Mouse (Mus musculus) natural killer cell, adult 2 months (primary cell): ENCODE measurements around the gene Tmem254a.
"Not testable (repeated sequence)": the region's sequence is repeated elsewhere in the genome, so short reads cannot be mapped to it uniquely, and the experiment has no call there.

Experiments used
- DNase-seq, 2 experiments: peaks; one replicate each; pipeline ENCODE4 v3.0.0; 2022; ENCODE audit warnings: low spot score in 2 of 2

Gene Tmem254a

DNA sequence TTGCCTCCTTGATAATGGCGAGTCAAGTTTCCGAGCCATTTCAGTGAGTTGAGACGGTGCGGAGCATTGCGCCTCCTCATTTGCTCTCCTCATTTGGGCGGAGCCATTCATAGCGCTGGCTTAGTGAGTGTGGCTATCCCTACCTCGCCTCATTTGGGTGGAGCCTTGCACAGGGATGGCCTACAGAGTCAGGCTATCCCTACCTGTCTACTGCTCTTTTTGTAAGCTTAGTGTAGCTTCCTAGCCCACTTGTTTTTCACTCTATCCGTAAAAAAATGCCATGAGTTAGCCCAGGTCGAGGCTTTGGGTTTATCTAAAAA is at the start of gene Tmem254a:
Gene Tmem254a (minus strand): TSS at position 111 of the 320 bp plus-strand sequence.
- not testable (repeated sequence) for DNase-seq

DNA sequence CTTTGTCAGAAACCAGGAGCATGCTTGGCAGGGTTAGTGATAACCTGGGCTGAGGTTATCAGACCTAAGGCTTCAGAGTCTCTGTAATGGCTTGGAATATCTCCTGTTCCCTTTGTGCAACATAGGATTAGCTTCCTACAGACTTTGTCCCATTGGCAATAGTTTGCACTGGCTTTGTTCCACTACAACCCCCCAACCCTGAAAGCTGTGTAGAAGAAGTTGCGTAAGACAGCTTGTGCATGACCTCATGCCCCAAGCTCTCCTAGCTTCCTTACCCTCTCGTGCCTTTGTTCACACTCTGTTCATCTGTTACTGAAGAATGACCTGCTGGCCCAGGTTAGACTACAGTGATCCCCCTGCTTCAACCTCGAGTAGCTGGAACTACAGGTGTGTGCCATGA is 30.4 kb upstream of the Tmem254a start:
- DNase-seq, result not testable (repeated sequence)

DNA sequence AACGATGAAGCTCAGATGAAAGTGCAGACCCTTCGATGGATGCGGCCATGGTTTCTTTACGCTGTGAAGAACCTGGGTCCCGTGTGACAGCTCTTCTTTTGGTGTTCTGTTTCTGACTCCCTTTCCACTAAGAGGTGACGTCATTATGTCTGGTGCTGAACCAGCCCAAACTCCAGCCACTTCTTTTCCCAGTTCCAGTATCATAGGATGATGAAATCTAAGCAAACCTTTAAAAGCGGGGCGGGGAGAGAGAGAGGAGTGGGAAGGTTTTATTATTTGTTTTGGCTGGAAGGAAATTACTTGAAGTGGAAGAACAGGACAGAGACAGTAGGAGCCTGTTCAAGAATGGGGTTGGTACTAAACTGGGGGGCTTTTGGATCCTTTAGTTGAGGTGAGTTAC is 10.5 kb upstream of the Tmem254a start, which contains the start of gene Cphx1:
Gene Cphx1 (plus strand): TSS at position 301 of the 400 bp plus-strand sequence.
- not testable (repeated sequence) for DNase-seq

DNA sequence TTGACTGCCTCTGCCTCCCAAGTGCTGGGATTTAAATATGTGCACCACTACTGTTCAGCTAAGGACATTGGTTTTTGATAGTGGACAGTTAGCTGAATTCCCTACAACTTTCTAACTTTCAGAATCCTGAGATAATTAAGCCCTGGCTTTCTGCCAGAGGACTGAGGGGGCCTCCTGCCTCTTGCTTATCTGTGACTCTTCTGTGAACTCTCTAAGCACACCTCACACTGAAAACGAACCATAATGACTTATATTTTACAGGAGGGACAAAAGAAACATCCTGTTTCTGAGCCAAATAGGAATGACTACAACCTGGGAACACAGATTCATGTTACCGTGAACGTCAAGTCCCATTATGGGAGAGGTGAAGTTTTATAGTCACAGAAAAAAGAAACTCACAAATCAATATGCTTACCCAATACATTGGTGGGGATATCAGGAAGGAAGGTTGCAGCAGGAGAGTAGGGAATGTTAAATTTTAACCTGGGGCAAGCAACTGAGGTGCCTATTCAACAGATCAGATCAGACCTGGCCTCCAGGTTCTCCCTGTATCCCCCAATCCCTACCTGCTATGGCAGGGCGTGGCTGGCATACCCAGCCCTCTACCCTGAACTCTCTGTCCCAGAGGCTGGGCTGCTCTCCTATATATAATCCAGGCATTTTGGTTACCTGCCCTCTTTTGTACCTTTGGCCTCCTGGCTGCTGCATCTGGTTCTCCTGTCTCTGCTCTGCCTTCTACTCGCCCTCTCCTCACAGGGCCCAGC is 9.6 kb upstream of the Tmem254a start:
- not testable (repeated sequence) for DNase-seq

DNA sequence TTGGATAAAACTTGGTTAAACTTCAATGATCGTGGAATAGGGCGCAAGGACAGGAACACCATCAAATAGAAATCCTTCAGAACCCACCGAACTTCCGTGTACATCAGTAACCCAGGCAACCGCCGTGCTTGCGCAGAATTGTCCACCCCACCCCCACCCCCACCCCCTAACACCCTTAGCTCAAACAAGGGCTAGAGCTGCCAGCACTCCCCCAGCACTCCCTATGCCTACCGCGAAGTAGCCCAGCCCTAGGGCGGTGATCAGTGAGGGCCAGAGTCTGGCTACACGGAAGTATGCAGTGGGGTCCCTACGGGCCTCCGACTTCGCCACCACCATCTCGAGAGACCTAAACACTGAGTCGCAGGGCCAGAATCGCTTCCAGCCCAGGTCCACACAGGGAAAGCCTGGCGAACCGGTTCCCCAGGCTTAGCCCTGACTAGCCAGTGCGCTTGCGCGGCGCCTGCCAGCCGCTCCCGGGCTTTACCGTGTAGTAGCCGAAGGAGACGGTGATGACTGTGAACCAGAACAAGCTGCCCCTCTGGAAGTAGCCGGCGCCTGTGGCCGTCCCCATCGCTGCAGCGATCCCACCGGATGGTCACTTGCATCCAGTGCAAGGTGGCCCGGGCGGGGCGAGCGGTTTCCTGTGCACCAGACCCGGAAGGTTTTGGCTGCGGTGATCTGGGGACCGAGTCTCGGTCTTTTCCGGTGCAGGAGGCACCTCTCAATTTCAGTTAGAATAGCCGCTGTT is 484 bp downstream of the Tmem254a start:
- DNase-seq, result not testable (repeated sequence)

DNA sequence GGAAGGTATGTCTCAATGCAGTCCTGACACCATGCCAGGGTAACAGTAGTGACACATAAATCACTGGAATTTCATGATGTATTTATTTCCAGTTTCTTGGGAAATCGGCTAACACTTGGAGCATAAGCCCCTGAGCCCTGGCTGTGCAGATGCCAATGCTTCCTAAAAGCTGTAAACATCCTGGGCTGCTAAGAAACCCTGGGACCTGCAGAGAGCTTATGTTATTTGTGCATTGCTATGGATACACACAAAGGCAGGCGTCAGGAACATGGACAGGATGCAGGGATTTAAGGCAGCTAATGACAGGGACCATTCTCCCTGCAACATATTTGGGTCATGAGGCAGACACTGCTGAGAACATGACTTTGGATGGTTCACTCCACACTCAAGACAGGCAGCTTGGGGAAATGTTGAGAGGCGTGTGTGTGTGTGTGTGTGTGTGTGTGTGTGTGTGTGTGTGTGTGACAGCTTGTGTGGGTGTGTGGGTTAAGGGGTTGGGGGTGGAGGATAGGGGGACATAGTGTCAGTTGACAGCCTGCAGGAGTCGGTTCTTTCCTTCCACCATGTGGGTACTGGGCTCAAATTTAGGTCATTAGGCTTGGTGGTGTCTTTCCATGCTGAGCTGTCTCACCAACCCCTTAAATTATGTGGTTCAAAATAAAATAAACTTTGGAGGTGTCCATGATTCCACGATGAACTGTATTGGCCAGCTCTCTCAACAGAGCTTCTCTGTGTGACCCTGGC is 8.9 kb downstream of the Tmem254a start:
- not testable (repeated sequence) for DNase-seq

DNA sequence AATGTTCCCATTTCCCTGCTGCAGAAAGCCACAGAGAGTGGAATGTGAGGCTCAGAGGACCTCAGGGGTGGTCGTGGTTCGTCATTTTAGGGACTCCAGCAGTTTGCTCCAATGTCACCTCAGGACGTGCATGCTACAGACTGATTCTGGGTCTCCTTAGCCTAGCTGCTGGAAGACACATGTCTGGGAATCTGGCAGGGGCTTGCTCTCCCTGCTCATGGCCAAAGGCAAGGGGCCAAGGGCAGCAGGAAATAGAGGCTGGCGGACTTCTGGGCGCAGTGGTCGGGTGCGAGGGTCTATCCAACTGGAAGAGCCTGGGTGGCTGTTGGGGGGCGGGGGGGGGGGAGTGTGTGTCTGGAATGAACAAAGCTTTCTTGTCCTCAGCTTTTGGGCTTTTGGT is 18.5 kb downstream of the Tmem254a start:
- not testable (repeated sequence) for DNase-seq

DNA sequence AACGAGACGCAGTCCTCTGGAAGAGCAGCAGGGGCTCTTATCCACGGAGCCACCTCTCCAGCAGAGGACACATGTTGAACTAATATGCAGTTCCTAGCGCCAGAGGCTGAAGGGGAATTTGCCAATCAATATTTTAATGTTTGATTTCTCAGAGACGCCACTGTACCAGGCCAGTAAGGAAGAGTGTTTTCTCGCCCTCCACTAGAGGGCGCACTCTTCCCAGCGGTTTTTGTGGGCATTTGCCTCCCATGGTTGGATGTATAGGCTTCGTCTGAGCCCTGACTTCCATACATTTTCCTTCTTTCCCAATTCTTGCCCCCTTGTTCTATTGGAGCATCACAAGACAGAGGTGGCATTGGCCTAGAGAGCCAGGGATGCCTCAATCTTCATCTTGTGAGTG is 20.2 kb downstream of the Tmem254a start:
- DNase-seq, result not testable (repeated sequence)

DNA sequence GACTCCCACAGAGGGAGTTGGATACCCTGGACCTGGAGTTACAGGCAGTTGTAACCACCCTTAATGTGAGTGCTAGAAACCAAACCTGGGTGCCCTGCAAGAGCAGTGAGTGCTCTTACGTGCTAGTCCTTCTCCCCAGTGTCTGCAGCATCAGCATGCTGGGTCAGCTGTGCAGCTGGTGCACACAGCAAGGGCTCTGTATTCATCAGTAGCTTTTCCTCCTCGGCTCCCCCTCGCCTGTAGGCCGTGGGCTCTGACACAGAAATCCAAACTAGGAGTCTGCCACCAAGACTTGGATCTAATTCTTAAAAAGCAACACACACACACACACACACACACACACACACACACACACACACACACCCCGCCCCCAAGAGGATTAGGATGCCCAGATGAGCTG is 22.2 kb downstream of the Tmem254a start:
- DNase-seq, result not testable (repeated sequence)

DNA sequence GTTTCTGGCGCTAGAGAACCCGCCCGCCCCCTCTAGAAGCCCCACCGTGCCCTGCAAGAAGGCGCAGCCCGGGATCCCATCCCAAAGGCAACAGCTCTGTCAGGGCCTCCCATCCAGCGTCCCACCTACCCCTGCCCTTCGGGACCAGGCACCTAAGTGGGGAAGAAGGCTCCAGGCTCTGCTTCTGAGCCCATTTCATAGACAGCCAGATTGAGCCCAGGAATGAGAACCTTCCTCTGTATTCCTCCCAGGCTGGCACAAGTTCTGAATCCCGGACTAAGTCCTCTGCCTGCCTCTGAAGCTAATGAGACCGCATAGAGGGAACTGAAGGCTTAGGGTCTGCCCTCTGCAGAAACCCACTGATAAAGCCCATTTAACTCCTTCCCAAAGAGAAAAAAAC is 24.5 kb downstream of the Tmem254a start, which contains the start of gene Plac9a:
Gene Plac9a (minus strand): TSS at position 101 of the 400 bp plus-strand sequence.
- not testable (repeated sequence) for DNase-seq

DNA sequence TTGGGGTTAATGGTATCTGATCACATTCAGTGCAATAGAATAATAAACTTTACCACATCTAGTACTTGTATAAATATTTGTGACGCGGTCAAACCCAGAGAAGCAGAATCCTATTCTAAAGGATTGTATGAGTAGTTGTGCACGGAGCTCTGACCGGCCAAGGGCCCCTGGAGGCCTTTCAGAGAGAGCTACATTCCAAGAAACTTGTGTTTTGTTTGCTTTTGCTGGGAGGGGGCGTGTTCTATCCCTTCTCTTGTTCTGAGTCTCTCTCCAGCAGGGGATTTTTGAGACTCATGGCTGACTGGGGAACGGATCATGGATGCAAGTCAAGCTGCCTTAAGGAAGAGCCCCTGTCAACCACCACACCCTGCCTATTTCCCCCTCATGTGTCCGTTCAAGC is 31.8 kb downstream of the Tmem254a start:
- not testable (repeated sequence) for DNase-seq

DNA sequence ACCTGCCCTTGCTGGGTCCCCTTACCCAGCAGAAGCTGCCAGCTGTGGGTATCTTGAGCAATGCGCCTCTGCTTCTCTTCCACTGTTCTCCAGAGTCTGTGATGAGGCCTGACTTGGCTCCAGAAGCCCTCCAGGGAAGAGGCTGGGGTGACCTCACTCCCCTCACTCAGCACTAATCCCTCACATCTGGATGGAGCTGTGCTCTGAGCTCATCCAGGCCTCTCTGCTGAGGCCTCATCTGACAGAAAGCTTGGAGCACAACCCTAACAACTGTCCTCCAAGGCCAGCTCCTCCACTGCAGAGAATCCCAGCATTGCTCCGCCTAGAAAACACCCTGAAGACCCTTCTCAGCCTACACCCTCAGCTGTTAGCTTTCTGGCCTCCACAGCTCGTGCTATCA is 32.9 kb downstream of the Tmem254a start:
- DNase-seq, result not testable (repeated sequence)

DNA sequence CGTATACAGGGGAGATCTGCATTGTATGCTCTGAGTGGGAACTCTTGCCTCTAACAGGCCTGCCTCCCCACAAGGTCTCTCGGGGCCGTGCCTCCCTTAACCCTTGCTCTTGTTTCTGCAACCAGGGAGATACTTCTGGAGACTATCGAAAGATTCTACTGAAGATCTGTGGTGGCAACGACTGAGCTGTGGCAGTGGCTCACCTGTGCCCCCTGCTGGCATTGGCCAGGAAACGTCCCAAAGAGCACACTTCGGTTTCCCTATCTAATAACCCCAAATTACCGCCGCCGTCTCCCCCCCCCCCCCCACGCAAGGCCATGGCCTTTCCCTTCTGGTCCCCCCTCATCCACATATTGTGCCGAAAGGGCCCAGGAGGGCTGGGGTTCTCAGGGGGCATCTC is 41.6 kb downstream of the Tmem254a start:
- not testable (repeated sequence) for DNase-seq

DNA sequence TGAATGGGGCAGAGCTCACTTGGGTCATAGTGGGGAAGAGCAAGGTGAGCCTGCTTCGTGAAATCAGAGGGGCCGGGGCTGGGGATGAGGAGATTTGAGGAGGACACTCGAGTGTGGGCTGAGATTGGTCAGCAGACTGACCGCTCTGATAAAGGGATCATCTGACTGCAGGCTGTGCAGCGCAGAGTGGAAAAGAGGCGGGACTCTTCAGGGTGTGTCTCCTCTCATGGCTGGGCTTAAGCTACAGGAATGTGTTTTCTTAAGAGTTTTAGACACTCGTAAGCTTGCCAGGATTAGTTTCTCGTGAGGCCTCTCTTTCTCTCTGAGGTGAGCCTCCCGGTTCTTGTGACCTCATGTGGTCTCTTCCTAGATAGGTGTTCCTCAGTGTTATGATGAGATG is 45.7 kb downstream of the Tmem254a start:
- DNase-seq, result not testable (repeated sequence)

DNA sequence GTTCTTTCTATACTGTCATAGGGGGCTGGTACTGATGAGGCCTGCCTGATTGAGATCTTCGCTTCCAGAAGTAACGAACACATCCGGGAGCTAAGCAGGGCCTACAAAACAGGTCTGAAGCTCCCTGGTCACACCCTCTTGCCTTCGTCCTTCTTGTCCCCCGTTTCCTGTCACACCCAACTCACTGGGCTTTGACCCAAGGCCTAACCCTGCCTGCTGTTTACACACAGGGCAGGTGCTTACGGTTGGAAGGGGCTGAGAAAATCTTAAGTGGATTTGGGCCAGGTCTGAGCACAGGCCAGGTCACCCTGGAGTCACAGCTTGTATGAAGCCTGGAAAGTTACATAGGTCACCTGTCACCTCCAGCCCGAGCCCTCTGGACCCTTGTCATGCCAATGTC is 50.8 kb downstream of the Tmem254a start:
- not testable (repeated sequence) for DNase-seq
